Mouse (Mus musculus) bone marrow, adult 2 months (tissue): Measurements from ENCODE around the gene Olfr992. TPM values are rescaled to one million over a fixed set of nuclear protein-coding genes. Genes with fewer than 3 reads are reported as not detected.
"Not testable (repeated sequence)": the region's sequence is repeated elsewhere in the genome, so short reads cannot be mapped to it uniquely, and the experiment has no call there.

Experiments
- H3K27ac ChIP-seq: fragments of 200-500 bp; 2 replicates; pipeline ENCODE4 v1.5.1; 2012; ENCODE audit warnings: low read depth, mild to moderate bottlenecking, control low read depth, inconsistent platforms, low read length; ENCODE audit not compliant: control insufficient read depth, poor library complexity, insufficient read depth
- H3K4me1 ChIP-seq: fragments of 200-500 bp; 2 replicates; pipeline ENCODE4 v1.6.1; 2011; ENCODE audit warnings: low read length; ENCODE audit not compliant: control insufficient read depth, insufficient read depth
- H3K4me3 ChIP-seq: fragments of 200-500 bp; replicated peaks from 2 replicates; pipeline ENCODE3; 2011; ENCODE audit warnings: mild to moderate bottlenecking, low read depth, low read length, control low read depth; ENCODE audit not compliant: control insufficient read depth
- CTCF ChIP-seq: fragments of 200-500 bp; IDR thresholded peaks from 2 replicates; pipeline ENCODE4 v1.5.1; 2011; ENCODE audit warnings: low read length, control low read depth; ENCODE audit not compliant: control insufficient read depth, insufficient read depth
- POLR2A ChIP-seq: fragments of 200-500 bp; IDR thresholded peaks from 2 replicates; pipeline ENCODE4 v1.6.1; 2011; ENCODE audit warnings: low read depth, mild to moderate bottlenecking, control low read depth, low read length, borderline replicate concordance; ENCODE audit not compliant: control insufficient read depth
- WGBS: fragments of 180-500 bp; shearing (Covaris S2); methylation state at CpG from one replicate; pipeline ENCODE4 v1.1.7; 2018; 5-methylcytosine and 5-hydroxymethylcytosine counted together
- polyA plus RNA-seq: library from polyadenylated mRNA; stranded (reverse); fragments of >200 nt; gene quantifications from 2 replicates; pipeline ENCODE4 v1.2.4, GENCODE M21; 2011; ENCODE audit warnings: low replicate concordance; ENCODE audit not compliant: missing spikeins, insufficient read depth, insufficient read length

Olfr992 gene
- polyA plus RNA-seq: not detected in 2 replicates

- WGBS: 52% methylated on average over 2 of the region's 2 CpGs
- Histone ChIP-seq H3K4me1 (no peaks in the 10 kb centered on the region), H3K4me3 (no peak within 1 kb of the TSS), H3K27ac (no peak within 1 kb of the TSS)
- no peak for TF ChIP-seq CTCF
- TF ChIP-seq POLR2A: no peak
These were observed at the start of gene Olfr992 for GRCm38 (mm10) chr2:85409369-85409768. Olfr992 (minus strand) TSS chr2:85409469.

GRCm38 (mm10) chr2:85443539-85443938 lies 34.3 kb upstream of the Olfr992 start, which contains the start of gene Olfr995:
Olfr995 (minus strand) TSS chr2:85443639.
- Histone ChIP-seq H3K4me3 (no peak within 1 kb of the TSS), H3K27ac (no peak within 1 kb of the TSS), H3K4me1 (no peaks in the 10 kb centered on the region)
- 34% methylated on average over 1 of the region's 1 CpGs for WGBS
- TF ChIP-seq POLR2A: no peak
- TF ChIP-seq CTCF: no peak

- H3K27ac ChIP-seq: no peak overlapping the region
- no peak overlapping the region for H3K4me3 ChIP-seq
- H3K4me1 ChIP-seq: no peaks in the 10 kb centered on the region
- TF ChIP-seq CTCF (no peak), POLR2A (no peak)
These were observed 33.3 kb upstream of the Olfr992 start for GRCm38 (mm10) chr2:85442546-85442945.

- Histone ChIP-seq H3K27ac (no peak within 1 kb of the TSS), H3K4me3 (no peak within 1 kb of the TSS), H3K4me1 (no peaks in the 10 kb centered on the region)
- WGBS: 80% methylated on average over 3 of the region's 3 CpGs
- no peak for TF ChIP-seq CTCF
- no peak for TF ChIP-seq POLR2A
These were observed 27.1 kb upstream of the Olfr992 start, which contains the start of gene Olfr994 for GRCm38 (mm10) chr2:85436351-85436750. Olfr994 (minus strand) TSS chr2:85436451.

- no peaks in the 10 kb centered on the region for H3K4me1 ChIP-seq
- TF ChIP-seq POLR2A (no peak), CTCF (no peak)
- no peak overlapping the region for H3K27ac ChIP-seq
- 79% methylated on average over 1 of the region's 1 CpGs for WGBS
- no peak overlapping the region for H3K4me3 ChIP-seq
These were observed 16.6 kb upstream of the Olfr992 start for GRCm38 (mm10) chr2:85425893-85426292.

- Histone ChIP-seq H3K27ac (no peak within 1 kb of the TSS), H3K4me3 (no peak within 1 kb of the TSS), H3K4me1 (no peaks in the 10 kb centered on the region)
- no peak for TF ChIP-seq POLR2A
- TF ChIP-seq CTCF: no peak
These were observed 5.5 kb upstream of the Olfr992 start, which contains the start of gene Olfr993 for GRCm38 (mm10) chr2:85414777-85415176. Olfr993 (minus strand) TSS chr2:85414877.

GRCm38 (mm10) chr2:85363127-85363526 lies 46.1 kb downstream of the Olfr992 start, which contains the start of gene Olfr988:
Olfr988 (minus strand) TSS chr2:85363227.
- not testable (repeated sequence) for H3K4me1 ChIP-seq, H3K27ac ChIP-seq, H3K4me3 ChIP-seq

Other genes starting within 250 kb of the Olfr992 start
- gene Lrrc55, start 212.3 kb downstream of the Olfr992 start, polyA plus RNA-seq: not detected in 2 replicates
- not detected in 2 replicates for gene Olfr987, start 70.2 kb downstream of the Olfr992 start, polyA plus RNA-seq
- not detected in 2 replicates for gene Olfr988, start 46.2 kb downstream of the Olfr992 start, polyA plus RNA-seq
- gene Olfr993, start 5.4 kb upstream of the Olfr992 start, polyA plus RNA-seq: not detected in 2 replicates
- not detected in 2 replicates for gene Olfr994, start 27.0 kb upstream of the Olfr992 start, polyA plus RNA-seq
- not detected in 2 replicates for gene Olfr995, start 34.2 kb upstream of the Olfr992 start, polyA plus RNA-seq
- not detected in 2 replicates for gene 4833423E24Rik, start 109.6 kb upstream of the Olfr992 start, polyA plus RNA-seq
- gene Olfr996, start 169.7 kb upstream of the Olfr992 start, polyA plus RNA-seq: not detected in 2 replicates
- not detected in 2 replicates for gene Olfr998, start 179.5 kb upstream of the Olfr992 start, polyA plus RNA-seq
- not detected in 2 replicates for gene Olfr1000, start 202.4 kb upstream of the Olfr992 start, polyA plus RNA-seq
- gene Olfr1002, start 241.2 kb upstream of the Olfr992 start, polyA plus RNA-seq: not detected in 2 replicates